Mouse (Mus musculus) lung, postnatal 0 days (tissue): ENCODE results near the gene Zfp184.

Source experiments
- CTCF ChIP-seq: IDR thresholded peaks from 2 replicates; pipeline ENCODE4 v1.5.1; 2016; ENCODE audit warnings: antibody characterized with exemption, mild to moderate bottlenecking
- EP300 ChIP-seq: IDR thresholded peaks from 2 replicates; pipeline ENCODE4 v1.6.1; 2016; ENCODE audit warnings: antibody characterized with exemption, mild to moderate bottlenecking, control low read depth

DNA sequence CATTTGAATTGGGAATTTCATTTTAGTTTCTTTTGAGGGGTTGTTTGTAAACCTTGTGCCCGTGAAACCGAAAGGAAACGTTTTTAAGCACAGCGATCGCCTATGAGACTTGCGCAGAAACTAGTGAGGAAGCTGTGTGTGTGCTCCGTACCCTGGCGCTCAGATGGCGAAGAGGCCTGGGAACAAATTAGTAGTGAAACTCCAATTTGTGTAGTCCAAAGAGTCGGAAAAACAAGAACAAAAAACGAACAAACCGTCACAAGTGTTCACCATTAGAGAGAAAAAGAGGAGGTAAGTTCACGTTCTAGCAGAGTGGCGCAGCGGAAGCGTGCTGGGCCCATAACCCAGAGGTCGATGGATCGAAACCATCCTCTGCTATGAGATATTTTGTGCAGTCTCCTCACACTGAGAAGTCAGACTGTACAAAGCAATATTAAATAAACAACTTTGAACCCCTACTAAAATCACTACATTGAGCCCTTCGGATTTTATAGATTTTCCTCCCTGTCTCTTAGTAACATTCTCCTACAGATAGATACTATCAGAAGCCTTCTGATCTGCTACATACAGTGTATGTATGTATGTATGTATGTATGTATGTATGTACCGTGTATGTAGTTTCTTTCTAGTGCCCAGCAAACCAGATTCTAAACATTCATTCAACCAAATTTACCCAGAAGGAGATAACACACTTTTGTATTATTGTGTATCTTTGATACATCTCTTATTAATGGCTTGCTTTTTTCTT lies 30.0 kb downstream of the Zfp184 start:
- peak; percentile 21; the same call in 1 of the 2 replicates for TF ChIP-seq EP300
- TF ChIP-seq CTCF, result no peak
